Mouse (Mus musculus) cerebellum, adult 18-20 months (tissue): ENCODE measurements around the gene Krtap4-6.
"Not testable (repeated sequence)": the region's sequence is repeated elsewhere in the genome, so short reads cannot be mapped to it uniquely, and the experiment has no call there.

ENCODE experiments used
- DNase-seq, 2 experiments: peaks; one replicate each; pipeline ENCODE4 v3.0.0; 2021

The Krtap4-6 gene

GRCm38 (mm10) chr11:99665860-99666259 lies at the start of gene Krtap4-6:
Krtap4-6 (minus strand) TSS chr11:99665960.
- no peak for DNase-seq

- DNase-seq: no peak
Measured at GRCm38 (mm10) chr11:99690463-99690862, 24.7 kb upstream of the Krtap4-6 start, which contains the start of gene Gm14190. Gm14190 (minus strand) TSS chr11:99690740.

- not testable (repeated sequence) for DNase-seq
Measured at GRCm38 (mm10) chr11:99685235-99685634, 19.5 kb upstream of the Krtap4-6 start.

DNA sequence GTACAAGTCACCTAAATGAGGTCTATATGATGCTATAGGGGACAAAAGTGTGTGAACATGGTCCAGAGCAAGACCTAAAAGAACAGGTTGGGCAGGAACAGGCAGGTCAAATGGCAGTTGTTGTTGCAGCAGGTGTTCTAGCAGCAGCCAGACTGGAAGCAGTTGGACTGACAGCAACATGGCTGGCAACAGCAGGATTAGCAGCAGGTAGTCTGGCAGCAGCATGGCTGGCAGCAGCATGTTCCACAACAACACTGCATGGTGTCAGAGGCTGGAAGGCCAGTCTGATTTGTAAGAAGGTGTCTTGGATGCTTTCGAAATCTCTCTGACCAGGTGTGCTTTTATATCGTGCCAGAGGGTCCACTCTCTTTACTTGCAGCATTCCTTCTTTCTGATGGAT lies 17.7 kb upstream of the Krtap4-6 start:
- DNase-seq: no peak

- no peak for DNase-seq
Measured at GRCm38 (mm10) chr11:99662802-99663201, 3.0 kb downstream of the Krtap4-6 start.

DNA sequence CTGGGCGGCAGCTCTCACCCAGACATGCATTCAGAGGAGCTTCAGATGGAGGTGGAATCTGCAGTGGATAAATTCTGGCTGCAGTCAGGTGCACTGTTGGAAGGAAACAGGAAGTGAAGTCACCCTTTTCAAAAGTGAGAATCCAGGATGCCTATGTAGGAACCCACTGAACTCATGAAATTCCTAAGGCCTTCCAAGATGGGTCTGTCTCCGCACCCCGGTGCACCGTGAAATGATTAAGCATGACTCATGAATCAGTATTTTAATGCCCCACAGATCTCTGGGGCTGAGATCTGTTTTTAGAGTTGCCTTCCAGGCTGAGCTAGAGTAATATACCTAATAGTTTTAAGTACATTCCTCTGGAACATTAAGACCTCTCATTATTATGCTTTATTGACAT lies 6.5 kb downstream of the Krtap4-6 start:
- DNase-seq: no peak

DNA sequence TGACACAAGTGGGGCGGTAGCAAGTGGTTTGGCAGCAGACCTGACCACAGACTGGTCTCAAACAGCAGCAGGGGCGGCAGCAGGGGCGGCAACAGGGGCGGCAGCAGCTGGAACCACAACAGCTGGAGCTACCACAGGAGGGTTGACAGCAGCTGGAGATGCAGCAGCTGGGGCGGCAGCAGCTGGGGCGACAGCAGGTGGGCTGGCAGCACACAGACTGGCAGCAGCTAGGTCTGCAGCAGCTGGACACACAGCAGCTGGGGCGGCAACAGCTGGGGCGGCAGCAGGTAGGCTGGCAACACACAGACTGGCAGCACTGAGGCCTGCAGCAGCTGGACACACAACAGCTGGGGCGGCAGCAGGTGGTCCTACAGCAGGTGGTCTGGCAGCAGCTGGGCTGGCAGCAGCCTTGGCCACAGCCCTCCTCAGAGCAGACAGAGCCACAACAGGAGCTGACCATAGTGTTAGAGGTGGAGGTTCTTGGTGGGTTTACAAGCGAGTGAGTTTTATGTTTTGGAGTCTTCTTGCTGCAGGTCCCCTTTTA lies 7.2 kb downstream of the Krtap4-6 start, which contains the start of gene Gm11563:
Gm11563 (minus strand) TSS at position 494 of the 544 bp plus-strand sequence.
- not testable (repeated sequence) for DNase-seq

- no peak for DNase-seq
Measured at GRCm38 (mm10) chr11:99657051-99657450, 8.7 kb downstream of the Krtap4-6 start.

DNA sequence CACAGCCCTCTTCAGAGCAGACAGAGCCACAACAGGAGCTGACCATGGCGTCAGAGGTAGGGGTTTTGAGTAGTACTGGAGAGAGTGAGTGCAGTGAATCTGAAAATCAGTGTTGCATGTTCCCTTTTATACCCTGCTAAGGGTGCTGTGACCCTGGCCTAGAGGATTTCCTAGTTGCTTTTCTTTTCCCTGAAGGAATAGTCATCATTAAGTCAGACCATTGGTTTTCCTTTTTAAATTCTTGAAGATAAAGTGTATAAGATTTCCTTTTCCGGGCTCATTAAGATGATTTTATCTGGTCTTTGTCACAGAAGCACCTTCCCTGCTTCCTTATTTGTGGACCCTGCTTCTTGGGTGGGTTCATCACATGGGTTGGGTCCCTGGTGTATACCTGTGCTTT lies 15.6 kb downstream of the Krtap4-6 start, which contains the start of gene Gm11555:
Gm11555 (minus strand) TSS at position 101 of the 400 bp plus-strand sequence.
- no peak for DNase-seq

DNA sequence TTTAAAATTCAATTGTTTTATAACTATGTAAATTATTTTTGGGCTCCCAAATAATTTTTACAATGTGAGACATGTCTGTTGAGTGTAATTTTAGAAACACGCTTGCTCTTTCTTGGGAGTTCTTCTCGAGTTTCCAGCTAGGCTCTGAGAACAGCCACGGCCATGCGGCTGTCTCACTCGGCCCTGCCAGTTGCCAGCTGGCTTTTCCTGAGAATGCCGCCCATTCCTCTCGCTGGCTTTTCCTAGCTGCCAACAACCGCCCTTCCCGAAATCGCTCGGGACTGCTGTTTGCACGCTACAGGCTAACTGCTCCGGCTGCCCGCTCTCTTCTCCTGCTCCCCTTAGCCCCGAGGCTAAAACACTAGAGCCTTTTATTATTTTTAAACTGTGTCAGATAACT lies 19.3 kb downstream of the Krtap4-6 start:
- DNase-seq: no peak

GRCm38 (mm10) chr11:99644351-99644750 lies 21.4 kb downstream of the Krtap4-6 start:
- DNase-seq: no peak

- DNase-seq: not testable (repeated sequence)
Measured at GRCm38 (mm10) chr11:99643635-99644139, 22.1 kb downstream of the Krtap4-6 start, which contains the start of gene Krtap4-7. Krtap4-7 (minus strand) TSS chr11:99644089.

GRCm38 (mm10) chr11:99640926-99641325 lies 24.8 kb downstream of the Krtap4-6 start:
- no peak for DNase-seq

- DNase-seq: no peak
Measured at GRCm38 (mm10) chr11:99637086-99637485, 28.7 kb downstream of the Krtap4-6 start.

GRCm38 (mm10) chr11:99634653-99635134 lies 31.1 kb downstream of the Krtap4-6 start, which contains the start of gene Krtap4-2:
Krtap4-2 (minus strand) TSS chr11:99635084.
- DNase-seq: no peak

- no peak for DNase-seq
Measured at GRCm38 (mm10) chr11:99633293-99633692, 32.5 kb downstream of the Krtap4-6 start.

GRCm38 (mm10) chr11:99630890-99631289 lies 34.9 kb downstream of the Krtap4-6 start:
- no peak for DNase-seq

DNA sequence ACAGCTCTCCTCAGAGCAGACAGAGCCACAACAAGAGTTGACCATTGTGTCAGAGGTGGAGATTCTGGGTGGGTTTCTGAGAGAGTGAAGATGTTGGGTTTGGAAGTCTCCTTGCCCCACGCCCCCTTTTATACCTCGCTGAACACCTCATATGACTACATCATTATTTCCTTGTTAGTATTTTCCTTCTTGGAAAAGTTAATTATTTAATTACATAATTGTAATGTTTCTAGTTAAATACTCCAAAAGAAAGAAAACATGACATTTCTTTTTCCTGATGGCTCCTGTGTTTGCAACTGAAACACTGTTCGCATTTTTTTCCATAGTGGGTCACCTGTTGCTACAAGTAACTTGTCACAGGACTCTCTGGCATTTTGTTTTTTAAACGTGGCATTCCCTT lies 37.6 kb downstream of the Krtap4-6 start, which contains the start of gene Krtap4-1:
Krtap4-1 (minus strand) TSS at position 101 of the 400 bp plus-strand sequence.
- DNase-seq: no peak

DNA sequence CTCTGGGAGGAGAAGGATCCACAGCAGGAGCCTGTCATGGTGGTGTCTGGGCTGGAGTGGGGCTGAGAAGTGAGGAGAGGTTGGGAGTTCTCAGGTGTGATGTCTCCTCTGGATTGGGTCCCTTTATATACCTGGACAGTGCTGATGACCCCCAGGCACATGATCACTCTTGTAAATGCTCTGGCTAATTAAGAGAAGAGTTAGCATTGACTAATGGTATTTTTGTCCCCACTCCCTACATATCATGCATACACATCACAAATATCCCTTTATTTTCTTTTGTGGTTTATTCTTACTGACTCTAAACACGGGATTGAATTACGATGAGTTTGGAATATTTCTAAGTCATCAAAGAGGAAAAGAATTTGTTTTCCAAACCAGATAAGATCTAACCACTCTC lies 45.4 kb downstream of the Krtap4-6 start, which contains the start of gene Gm11562:
Gm11562 (minus strand) TSS at position 101 of the 400 bp plus-strand sequence.
- no peak for DNase-seq
